Mouse (Mus musculus): ENCODE measurements at regions not wholly inside any gene's neighbourhood (a gene's known extent, or its start where the extent isn't known, plus 50 kb on each side); places are given as distances from the start of the nearest gene placed in this dataset.

- peak; percentile 22 for DNase-seq
Measured at GRCm38 (mm10) chr12:26885831-26886634, 417.0 kb downstream of the Cmpk2 start.

- no peak for DNase-seq
Measured at GRCm38 (mm10) chr12:26885083-26885482, 416.1 kb downstream of the Cmpk2 start.

- DNase-seq: no peak
Measured at GRCm38 (mm10) chr12:26884156-26884555, 415.2 kb downstream of the Cmpk2 start.

GRCm38 (mm10) chr12:26877691-26878121 lies 408.7 kb downstream of the Cmpk2 start:
- no peak for DNase-seq

- no peak for DNase-seq
Measured at GRCm38 (mm10) chr12:26877284-26877683, 408.3 kb downstream of the Cmpk2 start.

GRCm38 (mm10) chr12:26872466-26872865 lies 403.5 kb downstream of the Cmpk2 start:
- no peak for DNase-seq

- DNase-seq: no peak
Measured at GRCm38 (mm10) chr12:26867731-26868130, 398.7 kb downstream of the Cmpk2 start.

- peak; percentile 46 for DNase-seq
Measured at GRCm38 (mm10) chr12:26855091-26855516, 386.1 kb downstream of the Cmpk2 start.

GRCm38 (mm10) chr12:26844917-26845316 lies 375.9 kb downstream of the Cmpk2 start:
- DNase-seq: no peak

- no peak for DNase-seq
Measured at GRCm38 (mm10) chr12:26842696-26843095, 373.7 kb downstream of the Cmpk2 start.

GRCm38 (mm10) chr12:26821257-26821968 lies 352.4 kb downstream of the Cmpk2 start:
- no peak for DNase-seq

- no peak for DNase-seq
Measured at GRCm38 (mm10) chr12:26817866-26818265, 348.9 kb downstream of the Cmpk2 start.

GRCm38 (mm10) chr12:26815771-26816170 lies 346.8 kb downstream of the Cmpk2 start:
- no peak for DNase-seq

- DNase-seq: no peak
Measured at GRCm38 (mm10) chr12:26810565-26811177, 341.7 kb downstream of the Cmpk2 start.

GRCm38 (mm10) chr12:26809670-26810069 lies 340.7 kb downstream of the Cmpk2 start:
- DNase-seq: no peak

- DNase-seq: no peak
Measured at GRCm38 (mm10) chr12:26802542-26802941, 333.5 kb downstream of the Cmpk2 start.

GRCm38 (mm10) chr12:26799310-26799709 lies 330.3 kb downstream of the Cmpk2 start:
- DNase-seq: no peak

GRCm38 (mm10) chr12:26796367-26796766 lies 327.4 kb downstream of the Cmpk2 start:
- no peak for DNase-seq

- DNase-seq: no peak
Measured at GRCm38 (mm10) chr12:26789336-26789846, 320.4 kb downstream of the Cmpk2 start.

- DNase-seq: no peak
Measured at GRCm38 (mm10) chr12:26785550-26785949, 316.5 kb downstream of the Cmpk2 start.

- no peak for DNase-seq
Measured at GRCm38 (mm10) chr12:26784426-26784825, 315.4 kb downstream of the Cmpk2 start.

GRCm38 (mm10) chr12:26783800-26784199 lies 314.8 kb downstream of the Cmpk2 start:
- no peak for DNase-seq

- DNase-seq: no peak
Measured at GRCm38 (mm10) chr12:26781537-26781936, 312.5 kb downstream of the Cmpk2 start.

Measured in lung, postnatal 14 days (tissue).